7 mouse cellular contexts compared by ENCODE assay signal in the genomic region with DNA sequence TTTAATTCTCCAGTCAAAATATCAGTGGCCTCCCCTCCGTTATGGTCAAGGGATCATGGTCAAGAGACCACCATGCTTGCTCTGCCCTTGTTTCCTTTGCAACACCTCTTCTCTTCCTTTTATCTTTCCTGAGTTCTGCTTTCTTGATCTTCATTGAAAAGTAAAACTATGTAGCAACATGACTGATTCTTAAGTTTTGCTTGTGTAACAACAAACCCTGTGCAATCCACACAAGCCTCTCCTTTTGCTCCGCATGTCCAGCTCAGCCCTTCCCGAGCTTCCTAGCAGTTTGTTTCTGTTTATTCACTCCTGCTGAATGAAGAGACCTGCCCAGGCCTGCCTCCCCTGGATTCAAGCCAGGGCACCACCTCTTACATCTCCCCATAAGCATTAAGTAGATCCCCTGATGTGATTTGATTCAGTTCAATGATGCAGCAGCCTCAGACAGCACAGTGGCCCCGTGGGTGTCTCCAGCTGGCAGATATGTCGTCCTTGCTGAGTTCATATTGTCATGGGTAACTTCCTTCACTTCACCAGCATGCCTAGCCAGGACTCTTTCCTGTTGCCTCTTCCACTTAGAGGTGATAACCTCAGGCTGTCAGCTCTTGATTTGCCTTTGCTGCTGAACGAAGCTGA. TPM values are rescaled to one million over a fixed set of nuclear protein-coding genes. Genes with fewer than 3 reads are reported as not detected.
DNase-seq lines count a peak whose midpoint lies in the region; ATAC-seq and TF ChIP-seq lines count a peak whose summit lies in the region.

No protein-coding gene starts in this region.

- no peak for TF ChIP-seq CTCF in spleen, adult 2 months (IDR thresholded peaks at IDR 0.05; ENCODE audit: extremely low read depth, insufficient read depth, insufficient read length, insufficient replicate concordance)

- no peaks in the 10 kb centered on the region for H3K9me3 ChIP-seq in hindbrain, embryonic 14.5 days (ENCODE audit: control insufficient read depth, low read length)

- WGBS in spleen, adult 2 months, result 44% methylated on average over 6 of the region's 6 CpGs
- WGBS in hindbrain, embryonic 14.5 days, result 31% methylated on average over 6 of the region's 6 CpGs

- H3K36me3 ChIP-seq in spleen, adult 2 months (ENCODE audit: control insufficient read depth, insufficient read depth, low read length), result no peaks in the 10 kb centered on the region; the same call in 1 of the 2 replicates
- no peaks in the 10 kb centered on the region for H3K36me3 ChIP-seq in hindbrain, embryonic 14.5 days (replicated peaks; ENCODE audit: control insufficient read depth, insufficient read depth)

- no peak overlapping the region for H3K4me2 ChIP-seq in hindbrain, embryonic 14.5 days (replicated peaks)

- ATAC-seq in hindbrain, embryonic 14.5 days (ENCODE audit: low FRiP score), result 0 out of 2 replicates have a peak, but pooled peaks have one; percentile 17

- no peak for TF ChIP-seq POLR2A in spleen, adult 2 months (IDR thresholded peaks at IDR 0.05; ENCODE audit: low read depth, low read length)

- H3K4me1 ChIP-seq in spleen, adult 2 months (ENCODE audit: control insufficient read depth, insufficient read depth, insufficient read length), result peaks cover 14% of the 10 kb centered on the region
- peaks cover 9% of the 10 kb centered on the region for H3K4me1 ChIP-seq in hindbrain, embryonic 14.5 days (replicated peaks; ENCODE audit: control insufficient read depth, insufficient read depth, low read length)

- peak overlapping the region; percentile 25; the same call in 1 of the 2 replicates for H3K27ac ChIP-seq in spleen, adult 2 months (ENCODE audit: insufficient read depth, low read length)
- H3K27ac ChIP-seq in hindbrain, embryonic 14.5 days, result no peak overlapping the region

- H3K4me3 ChIP-seq in spleen, adult 2 months (ENCODE audit: extremely low read depth, insufficient read depth, insufficient read length), result no peak overlapping the region
- no peak overlapping the region for H3K4me3 ChIP-seq in hindbrain, embryonic 14.5 days (replicated peaks; ENCODE audit: low read length)

- H3K9ac ChIP-seq in hindbrain, embryonic 14.5 days, result no peak overlapping the region

- H3K27me3 ChIP-seq in spleen, adult 2 months (ENCODE audit: control insufficient read depth, insufficient read depth, low read length), result no peaks in the 10 kb centered on the region
- no peaks in the 10 kb centered on the region for H3K27me3 ChIP-seq in hindbrain, embryonic 14.5 days (ENCODE audit: control insufficient read depth, insufficient read depth, low read length)

- DNase-seq in spleen, adult 2 months (ENCODE audit: low read depth in 1 of 2, low spot score in 2 of 2), result no peak
- no peak for DNase-seq in spleen, postnatal 14 days (ENCODE audit: low spot score in 2 of 2)
- peak; percentile 52 for DNase-seq in cerebellum, adult 8-10 months
- no peak for DNase-seq in hindbrain, embryonic 14.5 days (ENCODE audit: low spot score)
- peak; percentile 58 for DNase-seq in lung, postnatal 14 days
- no peak for DNase-seq in spleen, adult 18-20 months
- no peak for DNase-seq in thymus, postnatal 14 days

RNA-seq across cellular contexts. Expression of gene Mbnl2, which starts 27.6 kb away (rescaled TPM):
- polyA plus RNA-seq in spleen, adult 2 months (2012; rRNA removed), result 18.9 and 28.9 TPM in 2 replicates
- polyA plus RNA-seq in hindbrain, embryonic 14.5 days (2014; fragmentation: Nextera tagmentation; extraction: Ambion mirVana), result 24.4 and 29.7 TPM in 2 replicates

Comparison
In these comparisons a context has a peak if more than half of its experiments do, and no peak if none do; other contexts are left out.
1. DNase-seq: peak in cerebellum, adult 8-10 months (single experiment) and lung, postnatal 14 days (single experiment); none in spleen, adult 2 months (0 of 2), spleen, postnatal 14 days (0 of 2), hindbrain, embryonic 14.5 days (single experiment), spleen, adult 18-20 months (0 of 2) and thymus, postnatal 14 days (single experiment).